ENCODE assay signal across 8 mouse cellular contexts in the genomic region with DNA sequence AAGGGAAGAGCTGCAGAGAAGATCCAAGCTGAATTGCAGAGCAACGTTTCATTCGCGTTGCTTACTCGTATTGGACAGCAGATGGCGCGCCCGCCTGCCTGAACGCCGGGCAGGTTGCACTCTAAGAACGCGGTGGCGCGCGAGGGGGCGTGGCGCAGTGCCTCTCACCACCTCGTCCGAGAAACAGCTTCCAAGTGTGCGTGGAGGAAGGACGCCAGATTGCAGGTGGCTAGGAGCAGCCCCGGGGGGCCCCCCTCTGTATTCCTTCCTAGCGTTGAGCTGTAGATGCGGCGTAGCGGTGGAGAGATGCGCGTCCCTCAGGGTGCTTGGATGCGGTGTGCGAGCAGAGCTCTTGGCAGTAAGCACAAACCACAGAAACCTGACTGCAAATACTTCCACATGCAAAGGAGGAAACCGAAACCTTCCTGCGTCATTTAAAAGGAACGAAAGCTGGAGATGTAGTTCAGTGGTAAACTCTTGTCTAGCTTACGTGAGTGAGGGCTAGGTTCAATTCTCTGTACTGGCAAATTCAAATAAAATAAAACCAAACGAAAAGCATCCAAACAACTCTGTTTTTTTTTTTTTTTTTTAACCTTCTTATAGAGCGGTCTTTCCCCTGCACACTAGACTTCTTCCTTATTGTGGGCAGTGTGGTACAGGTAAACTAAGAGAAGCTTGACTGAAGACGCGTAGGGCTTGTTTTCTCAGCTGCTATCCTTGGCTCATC. TPM values are rescaled to one million over a fixed set of nuclear protein-coding genes. Genes with fewer than 3 reads are reported as not detected.
A peak's percentile ranks its signal among the peaks of the same experiment; 100 is the strongest.
DNase-seq lines count a peak whose midpoint lies in the region; ATAC-seq lines count a peak whose summit lies in the region.

No protein-coding gene starts in this region.

- peak overlapping the region; percentile 34; the same call in 1 of the 2 replicates for H3K27ac ChIP-seq in hindbrain, embryonic 16.5 days (ENCODE audit: low read depth, low read length)

- no peaks in the 10 kb centered on the region for H3K36me3 ChIP-seq in hindbrain, embryonic 16.5 days (ENCODE audit: control insufficient read depth, insufficient read depth, low read length)

- peak; percentile 94 for DNase-seq in ZHBTc4 (ENCODE audit: low read depth, low spot score)
- peak; percentile 33 to 74 for DNase-seq in cerebellum, postnatal 4 days (ENCODE audit: low spot score in 2 of 2)
- DNase-seq in gastrocnemius, adult 18-20 months (ENCODE audit: low spot score) = peak; percentile 54
- DNase-seq in left cerebral cortex, adult 18-20 months (ENCODE audit: low spot score in 2 of 2) = peak; percentile 79
- DNase-seq in lung, postnatal 4 days = peak; percentile 81 to 83
- peak; percentile 65 for DNase-seq in retina, postnatal 7 days (ENCODE audit: low read depth, low spot score)
- DNase-seq in urinary bladder, postnatal 14 days (ENCODE audit: low spot score) = peak; percentile 79

- WGBS in hindbrain, embryonic 16.5 days = 6% methylated on average over 37 of the region's 37 CpGs

- peak overlapping the region; percentile 61 for H3K4me3 ChIP-seq in hindbrain, embryonic 16.5 days (ENCODE audit: low read length)

- H3K27me3 ChIP-seq in hindbrain, embryonic 16.5 days (replicated peaks; ENCODE audit: control insufficient read depth, insufficient read depth, low read length) = no peaks in the 10 kb centered on the region

- no peaks in the 10 kb centered on the region for H3K9me3 ChIP-seq in hindbrain, embryonic 16.5 days (ENCODE audit: control insufficient read depth, low read length)

- peak overlapping the region; percentile 73 for H3K9ac ChIP-seq in hindbrain, embryonic 16.5 days (ENCODE audit: low read depth, low read length)

- peak overlapping the region; percentile 81 for H3K4me2 ChIP-seq in hindbrain, embryonic 16.5 days (ENCODE audit: low read length)

- H3K4me1 ChIP-seq in hindbrain, embryonic 16.5 days (ENCODE audit: control insufficient read depth, insufficient read depth, low read depth, low read length) = 0 out of 2 replicates have a peak, but pooled peaks cover 3% of the 10 kb centered on the region

- ATAC-seq in hindbrain, embryonic 16.5 days = peak; percentile 97

RNA-seq across cellular contexts. Expression of gene Ttc1, which starts 19.3 kb away (rescaled TPM):
- total RNA-seq in gastrocnemius, adult 18-20 months (2021) = 10 to 100 TPM; 65.1 to 65.9 TPM
- polyA plus RNA-seq in hindbrain, embryonic 16.5 days (2015; fragmentation: Nextera tagmentation; extraction: Ambion mirVana) = 69.4 and 70.1 TPM in 2 replicates
- total RNA-seq in left cerebral cortex, adult 18-20 months (2021) = 10 to 100 TPM; 67.8 to 69.4 TPM

Comparison
In these comparisons a context has a peak if more than half of its experiments do, and no peak if none do; other contexts are left out.
1. Peak in every context shown above with its lines: DNase-seq, ATAC-seq, H3K4me3 ChIP-seq and H3K27ac ChIP-seq.